Mouse (Mus musculus) G1E (cell line): Measurements from ENCODE around the gene Caprin2. TPM values are rescaled to one million over a fixed set of nuclear protein-coding genes. Genes with fewer than 3 reads are reported as not detected.

Experiments used
- ATAC-seq: 2 replicates; pipeline ENCODE4 v1.8.0; 2016; ENCODE audit warnings: mild to moderate bottlenecking; ENCODE audit not compliant: insufficient number of reproducible peaks, poor library complexity, low FRiP score, severe bottlenecking; ENCODE audit errors: extremely low read depth
- DNase-seq: peaks from one replicate; pipeline ENCODE4 v3.0.0; 2012; ENCODE audit warnings: low spot score
- H3K27me3 ChIP-seq: 2 replicates; pipeline ENCODE4 v1.6.1; 2012; ENCODE audit warnings: mild to moderate bottlenecking, low read length, inconsistent platforms; ENCODE audit not compliant: insufficient read depth
- H3K36me3 ChIP-seq: replicated peaks from 2 replicates; pipeline ENCODE3; 2012; ENCODE audit warnings: mild to moderate bottlenecking, inconsistent platforms
- H3K4me1 ChIP-seq: 2 replicates; pipeline ENCODE4 v1.6.1; 2012; ENCODE audit warnings: low read depth, low read length, inconsistent platforms, mixed read lengths; ENCODE audit not compliant: insufficient read depth
- H3K4me3 ChIP-seq: 2 replicates; pipeline ENCODE4 v1.5.1; 2012; ENCODE audit warnings: low read depth, mild to moderate bottlenecking, inconsistent platforms, low read length, moderate library complexity, mixed read lengths
- H3K9me3 ChIP-seq: replicated peaks from 2 replicates; pipeline ENCODE4 v1.6.1; 2012; ENCODE audit warnings: inconsistent platforms
- CTCF ChIP-seq: IDR thresholded peaks from 2 replicates; pipeline ENCODE4 v1.5.1; 2012; ENCODE audit warnings: low read depth, low read length, inconsistent platforms, mixed read lengths
- GATA1 ChIP-seq: IDR thresholded peaks from 2 replicates; pipeline ENCODE4 v1.6.1; 2012; ENCODE audit warnings: borderline replicate concordance, low read length, inconsistent platforms, mixed read lengths
- GATA2 ChIP-seq: IDR thresholded peaks from 2 replicates; pipeline ENCODE4 v1.6.1; 2012; ENCODE audit warnings: low read depth, low read length, inconsistent platforms, borderline replicate concordance
- POLR2AphosphoS5 ChIP-seq: IDR thresholded peaks from 2 replicates; pipeline ENCODE4 v1.6.1; 2012; ENCODE audit warnings: low read depth, low read length, inconsistent platforms; ENCODE audit not compliant: insufficient replicate concordance
- TAL1 ChIP-seq: conservative IDR thresholded peaks from 2 replicates; pipeline ENCODE4 v1.6.1; 2012; ENCODE audit warnings: low read depth, low read length, inconsistent platforms, mixed read lengths
- polyA plus RNA-seq: library from polyadenylated mRNA; stranded (reverse); fragments of >175 nt; gene quantifications from 2 replicates; pipeline ENCODE4 v1.2.3, GENCODE M21; 2012
- total RNA-seq, 2 experiments: library from RNA; stranded (forward) in 1 of 2; stranded (reverse) in 1 of 2; fragments of 200-1000 nt in 1 of 2; fragments of >200 nt in 1 of 2; fragmentation: Nextera tagmentation in 1 of 2; gene quantifications; 2 replicates each; pipeline ENCODE4 v1.2.3; 2014 to 2017

Gene Caprin2
- total and polyA plus RNA-seq, 3 experiments = 3.1 to 38.2 (median 22.8) TPM

GRCm38 (mm10) chr6:148845629-148846028 lies 50.4 kb downstream of the Caprin2 start:
- ATAC-seq = no peak
- Histone ChIP-seq H3K9me3 (no peaks in the 10 kb centered on the region), H3K4me1 (no peaks in the 10 kb centered on the region), H3K4me3 (no peak overlapping the region), H3K27me3 (no peaks in the 10 kb centered on the region), H3K36me3 (peaks cover 19% of the 10 kb centered on the region)
- DNase-seq = no peak
- no peak for TF ChIP-seq GATA2
- no peak for TF ChIP-seq POLR2AphosphoS5
- TF ChIP-seq TAL1 = no peak
- TF ChIP-seq GATA1 = no peak
- TF ChIP-seq CTCF = no peak

GRCm38 (mm10) chr6:148841760-148842159 lies 54.3 kb downstream of the Caprin2 start:
- Histone ChIP-seq H3K4me1 (peaks cover 3% of the 10 kb centered on the region), H3K36me3 (peaks cover 10% of the 10 kb centered on the region), H3K9me3 (no peaks in the 10 kb centered on the region), H3K4me3 (no peak overlapping the region), H3K27me3 (no peaks in the 10 kb centered on the region)
- TF ChIP-seq POLR2AphosphoS5 (no peak), GATA2 (no peak), TAL1 (no peak), GATA1 (no peak), CTCF (no peak)
- ATAC-seq (no peak), DNase-seq (no peak)

DNA sequence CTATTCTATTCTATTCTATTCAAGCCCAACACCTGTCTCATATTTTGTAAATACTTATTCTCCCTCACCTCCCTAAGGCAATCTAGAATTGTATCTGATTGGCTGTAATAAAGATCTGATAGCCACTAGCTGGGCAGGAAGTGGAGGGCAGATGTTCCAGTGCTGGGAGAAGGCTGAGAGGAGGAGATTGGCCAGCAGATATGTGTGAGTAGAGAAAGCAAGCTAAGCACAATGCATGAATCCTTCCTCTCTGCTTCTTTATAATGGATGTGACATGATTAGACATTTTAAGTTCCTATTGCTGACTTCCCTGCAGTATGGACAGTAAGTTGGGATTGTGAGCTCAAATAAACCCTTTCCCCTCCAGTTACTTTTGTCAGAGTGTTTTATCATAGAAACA lies 57.6 kb downstream of the Caprin2 start:
- Histone ChIP-seq H3K27me3 (no peaks in the 10 kb centered on the region), H3K36me3 (peaks cover 6% of the 10 kb centered on the region), H3K4me1 (peaks cover 3% of the 10 kb centered on the region), H3K4me3 (no peak overlapping the region), H3K9me3 (no peaks in the 10 kb centered on the region)
- DNase-seq (no peak), ATAC-seq (peak; percentile 57)
- no peak for TF ChIP-seq CTCF

- no peak for DNase-seq
- no peak for ATAC-seq
- TF ChIP-seq TAL1 (no peak), CTCF (no peak), POLR2AphosphoS5 (no peak), GATA2 (no peak), GATA1 (no peak)
Observed at GRCm38 (mm10) chr6:148831728-148832121, 64.3 kb downstream of the Caprin2 start.

DNA sequence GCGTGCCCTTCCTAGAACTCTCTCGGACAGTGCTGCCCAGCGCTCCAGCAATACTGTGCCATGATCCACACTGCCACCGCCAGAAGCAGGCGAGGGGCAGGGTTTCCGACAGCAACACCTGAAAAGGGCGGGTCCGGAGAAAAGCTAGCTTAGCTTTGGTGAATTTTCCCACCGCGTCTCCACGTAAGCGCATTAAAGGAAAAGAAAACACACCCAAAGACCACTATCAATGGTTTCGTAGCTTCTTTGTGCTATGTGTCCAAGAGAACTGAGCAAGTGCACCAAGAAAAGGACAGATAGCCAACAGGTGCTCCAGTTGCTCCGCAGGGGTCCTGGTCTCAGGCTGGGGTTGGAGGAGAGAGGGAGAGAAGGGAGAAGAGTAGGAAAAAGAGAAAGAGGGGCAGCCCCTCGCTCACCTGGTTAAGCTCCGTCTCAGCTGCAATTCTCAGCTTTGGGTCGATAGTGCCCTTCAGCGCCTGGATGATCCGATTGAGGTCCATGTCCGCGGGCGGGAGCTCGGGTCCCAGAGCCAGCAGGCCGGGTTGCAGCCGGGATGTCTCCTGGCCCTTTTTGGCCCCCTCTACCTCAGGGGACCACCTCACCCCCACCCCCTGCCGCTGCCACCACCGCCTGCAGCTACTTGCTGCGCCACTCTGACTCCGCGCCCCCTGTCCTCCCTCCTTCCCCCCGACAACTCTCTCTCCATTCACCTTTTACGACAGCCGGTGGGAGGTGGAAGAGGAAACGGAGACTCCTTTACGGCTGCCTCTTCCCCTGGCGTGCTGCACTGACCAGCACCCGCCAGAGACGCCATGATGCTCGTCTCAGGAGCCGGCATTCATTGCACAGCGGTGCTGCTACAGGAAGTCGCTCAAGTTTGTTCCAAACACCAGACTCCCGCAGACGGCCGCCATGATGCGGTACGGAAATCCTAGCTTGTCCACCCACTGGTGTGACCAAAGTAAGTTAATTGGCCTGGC lies 65.0 kb downstream of the Caprin2 start, which contains the start of gene Ipo8:
Gene Ipo8, minus strand, starts transcription at position 720 of the 980 bp plus-strand sequence.
- Histone ChIP-seq H3K27me3 (no peaks in the 10 kb centered on the region), H3K9me3 (no peaks in the 10 kb centered on the region), H3K4me3 (peak within 1 kb of the TSS; percentile 92), H3K36me3 (peaks cover 13% of the 10 kb centered on the region), H3K4me1 (peaks cover 21% of the 10 kb centered on the region)
- peak; percentile 95 for DNase-seq
- peak; percentile 98 for ATAC-seq
- no peak for TF ChIP-seq TAL1
- no peak for TF ChIP-seq GATA1
- TF ChIP-seq POLR2AphosphoS5 = no peak
- no peak for TF ChIP-seq GATA2
- no peak for TF ChIP-seq CTCF

More at GRCm38 (mm10) chr6:148831728-148832121, 64.3 kb downstream of the Caprin2 start:
- peaks cover 11% of the 10 kb centered on the region for H3K36me3 ChIP-seq
- peak overlapping the region; percentile 92 for H3K4me3 ChIP-seq
- no peaks in the 10 kb centered on the region for H3K9me3 ChIP-seq
- H3K4me1 ChIP-seq = peaks cover 21% of the 10 kb centered on the region
- H3K27me3 ChIP-seq = no peaks in the 10 kb centered on the region

DNA sequence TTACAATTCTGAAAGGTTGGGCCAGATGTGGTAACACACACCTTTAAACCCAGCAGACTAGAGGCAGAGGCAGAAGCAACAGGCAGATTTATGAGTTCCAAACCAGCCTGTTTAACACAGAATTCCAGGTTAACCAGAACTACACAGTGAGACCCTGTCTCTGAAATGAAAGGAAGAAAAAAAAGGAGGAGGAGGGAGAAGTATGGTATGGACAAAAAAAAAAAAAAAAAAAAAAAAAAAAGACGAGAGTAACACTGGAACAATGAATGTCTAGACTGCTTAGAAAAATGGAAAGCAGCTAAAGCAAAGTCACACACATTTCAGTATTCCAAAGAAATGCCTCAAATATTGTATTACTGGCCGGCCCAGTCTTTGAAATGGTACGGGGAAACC lies 65.7 kb downstream of the Caprin2 start:
- ATAC-seq = no peak

More for the DNA sequence above, 65.7 kb downstream of the Caprin2 start:
- Histone ChIP-seq H3K4me1 (peaks cover 21% of the 10 kb centered on the region), H3K9me3 (no peaks in the 10 kb centered on the region), H3K4me3 (peak overlapping the region; percentile 92), H3K36me3 (peaks cover 18% of the 10 kb centered on the region), H3K27me3 (no peaks in the 10 kb centered on the region)
- TF ChIP-seq GATA1 (no peak), GATA2 (no peak), CTCF (no peak), TAL1 (no peak), POLR2AphosphoS5 (no peak)
- no peak for DNase-seq
